Mouse (Mus musculus) heart, postnatal 25 days (tissue): Measurements from ENCODE around the gene Slc9a3r2. TPM values are rescaled to one million over a fixed set of nuclear protein-coding genes. Genes with fewer than 3 reads are reported as not detected.

Experiments
- DNase-seq: peaks from one replicate; pipeline ENCODE4 v3.0.0; 2022; ENCODE audit warnings: low spot score
- intact Hi-C: fragments of 180-260 bp; cut with DNase I; formaldehyde crosslinking; loops from one replicate; pipeline ENCODE4 v1.15.1; 2025
- total RNA-seq, 2 experiments: library from RNA; stranded (reverse); gene quantifications; 2 replicates each; pipeline ENCODE4 v1.2.3; 2021

Gene Slc9a3r2
- total RNA-seq: 100 to 1,000 TPM in 1 of 2 experiments, 10 to 100 TPM in 1; 96.0 to 135 TPM

- intact Hi-C loops: loop anchor here (5.0 kb wide), 1 partner anchor 123 kb away; the partner anchor contains the start of gene Traf7
- no peak for DNase-seq
These were observed at the start of gene Slc9a3r2 for GRCm38 (mm10) chr17:24650070-24650616. Slc9a3r2 (minus strand) TSS chr17:24650327.

- intact Hi-C loops: no loop called here
- DNase-seq: no peak
These were observed 49.3 kb upstream of the Slc9a3r2 start for GRCm38 (mm10) chr17:24699473-24699872.

- intact Hi-C loops: no loop called here
- DNase-seq: no peak
These were observed 48.6 kb upstream of the Slc9a3r2 start for GRCm38 (mm10) chr17:24698715-24699114.

GRCm38 (mm10) chr17:24697985-24698384 lies 47.9 kb upstream of the Slc9a3r2 start:
- intact Hi-C loops: no loop called here
- no peak for DNase-seq

GRCm38 (mm10) chr17:24696011-24696697 lies 46.0 kb upstream of the Slc9a3r2 start, which contains the start of the genes Gfer and Noxo1:
Gfer (minus strand) TSS chr17:24696156.
Noxo1 (plus strand) TSS chr17:24696234.
- intact Hi-C loops: no loop called here
- DNase-seq: peak; percentile 79

- DNase-seq: no peak
- intact Hi-C loops: no loop called here
These were observed 45.3 kb upstream of the Slc9a3r2 start for GRCm38 (mm10) chr17:24695326-24696010.

- DNase-seq: no peak
- intact Hi-C loops: no loop called here
These were observed 42.3 kb upstream of the Slc9a3r2 start for GRCm38 (mm10) chr17:24692385-24692784.

GRCm38 (mm10) chr17:24689251-24690081 lies 39.3 kb upstream of the Slc9a3r2 start, which contains the start of gene Syngr3:
Syngr3 (minus strand) TSS chr17:24689955.
- intact Hi-C loops: no loop called here
- no peak for DNase-seq

- DNase-seq: no peak
- intact Hi-C loops: no loop called here
These were observed 37.5 kb upstream of the Slc9a3r2 start for GRCm38 (mm10) chr17:24687599-24687998.

GRCm38 (mm10) chr17:24687146-24687595 lies 37.0 kb upstream of the Slc9a3r2 start:
- intact Hi-C loops: no loop called here
- no peak for DNase-seq

- intact Hi-C loops: no loop called here
- DNase-seq: no peak
These were observed 36.4 kb upstream of the Slc9a3r2 start for GRCm38 (mm10) chr17:24686514-24686913.

GRCm38 (mm10) chr17:24677500-24678080 lies 27.5 kb upstream of the Slc9a3r2 start:
- DNase-seq: no peak

GRCm38 (mm10) chr17:24676877-24677276 lies 26.8 kb upstream of the Slc9a3r2 start:
- intact Hi-C loops: loop anchor here (1.0 kb wide), 1 partner anchor 30 kb away; the partner anchor contains the start of gene Tbl3
- DNase-seq: no peak

More at GRCm38 (mm10) chr17:24677500-24678080, 27.5 kb upstream of the Slc9a3r2 start:
- intact Hi-C loops: no loop called here

GRCm38 (mm10) chr17:24676187-24676586 lies 26.1 kb upstream of the Slc9a3r2 start:
- intact Hi-C loops: loop anchor here (1.0 kb wide), 1 partner anchor 31 kb away; the partner anchor contains the start of gene Tbl3
- DNase-seq: no peak

GRCm38 (mm10) chr17:24674277-24674676 lies 24.1 kb upstream of the Slc9a3r2 start:
- intact Hi-C loops: loop anchor here (5.0 kb wide), 1 partner anchor 197 kb away; the partner anchor contains the start of gene Mlst8
- DNase-seq: no peak

GRCm38 (mm10) chr17:24672141-24672540 lies 22.0 kb upstream of the Slc9a3r2 start:
- intact Hi-C loops: loop anchor here (5.0 kb wide), 1 partner anchor 195 kb away; the partner anchor contains the start of gene Mlst8
- peak; percentile 62 for DNase-seq

GRCm38 (mm10) chr17:24671346-24671745 lies 21.2 kb upstream of the Slc9a3r2 start:
- DNase-seq: no peak
- intact Hi-C loops: loop anchor here (5.0 kb wide), 1 partner anchor 194 kb away; the partner anchor contains the start of gene Mlst8

GRCm38 (mm10) chr17:24670246-24670844 lies 20.2 kb upstream of the Slc9a3r2 start:
- intact Hi-C loops: loop anchor here (5.0 kb wide), 1 partner anchor 193 kb away; the partner anchor contains the start of gene Mlst8
- DNase-seq: no peak
